Mouse (Mus musculus): ENCODE measurements around the gene Nedd9.

Nedd9 gene

DNA sequence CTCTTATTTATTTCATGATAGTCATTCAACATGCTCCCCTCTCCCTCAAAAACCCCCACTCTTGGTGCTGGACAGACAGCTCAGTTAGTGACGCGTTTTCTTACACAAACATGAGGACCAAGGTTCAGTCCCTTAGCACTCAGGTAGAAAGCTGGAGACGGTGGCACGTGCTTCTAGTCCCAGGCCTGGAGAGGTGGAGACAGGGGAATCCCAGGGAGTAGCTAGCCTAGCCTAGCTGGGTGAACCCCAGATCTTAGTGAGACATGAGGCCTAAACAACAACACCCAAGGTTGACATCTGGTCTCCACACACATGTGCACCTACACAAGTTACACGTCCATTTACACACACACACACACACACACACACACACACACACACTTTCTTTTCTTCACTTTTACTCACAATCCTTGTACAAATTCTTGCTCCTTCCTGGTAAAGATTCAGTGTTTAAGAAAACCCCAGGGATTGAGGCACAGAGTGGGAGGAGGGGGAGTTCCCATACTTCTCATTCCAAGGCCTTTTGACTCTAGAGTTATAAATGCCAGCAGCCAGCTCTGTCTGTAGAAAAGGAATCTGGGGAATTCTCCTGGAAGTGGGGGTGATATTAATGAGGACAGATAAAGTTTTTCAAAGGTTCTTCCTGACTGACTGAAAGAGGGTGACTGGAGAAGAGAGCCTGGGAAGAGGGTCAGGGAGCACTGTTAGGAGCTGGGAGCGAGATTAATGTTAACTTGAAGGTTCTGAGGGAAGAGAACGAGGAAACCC lies 29.9 kb downstream of the Nedd9 start:
- in situ Hi-C loops (cut with MboI; ENCODE audit: low sequenced_read_pairs): no loop called here

GRCm38 (mm10) chr13:41456292-41457029 lies 30.7 kb downstream of the Nedd9 start:
- in situ Hi-C loops (cut with MboI; ENCODE audit: low sequenced_read_pairs): no loop called here

DNA sequence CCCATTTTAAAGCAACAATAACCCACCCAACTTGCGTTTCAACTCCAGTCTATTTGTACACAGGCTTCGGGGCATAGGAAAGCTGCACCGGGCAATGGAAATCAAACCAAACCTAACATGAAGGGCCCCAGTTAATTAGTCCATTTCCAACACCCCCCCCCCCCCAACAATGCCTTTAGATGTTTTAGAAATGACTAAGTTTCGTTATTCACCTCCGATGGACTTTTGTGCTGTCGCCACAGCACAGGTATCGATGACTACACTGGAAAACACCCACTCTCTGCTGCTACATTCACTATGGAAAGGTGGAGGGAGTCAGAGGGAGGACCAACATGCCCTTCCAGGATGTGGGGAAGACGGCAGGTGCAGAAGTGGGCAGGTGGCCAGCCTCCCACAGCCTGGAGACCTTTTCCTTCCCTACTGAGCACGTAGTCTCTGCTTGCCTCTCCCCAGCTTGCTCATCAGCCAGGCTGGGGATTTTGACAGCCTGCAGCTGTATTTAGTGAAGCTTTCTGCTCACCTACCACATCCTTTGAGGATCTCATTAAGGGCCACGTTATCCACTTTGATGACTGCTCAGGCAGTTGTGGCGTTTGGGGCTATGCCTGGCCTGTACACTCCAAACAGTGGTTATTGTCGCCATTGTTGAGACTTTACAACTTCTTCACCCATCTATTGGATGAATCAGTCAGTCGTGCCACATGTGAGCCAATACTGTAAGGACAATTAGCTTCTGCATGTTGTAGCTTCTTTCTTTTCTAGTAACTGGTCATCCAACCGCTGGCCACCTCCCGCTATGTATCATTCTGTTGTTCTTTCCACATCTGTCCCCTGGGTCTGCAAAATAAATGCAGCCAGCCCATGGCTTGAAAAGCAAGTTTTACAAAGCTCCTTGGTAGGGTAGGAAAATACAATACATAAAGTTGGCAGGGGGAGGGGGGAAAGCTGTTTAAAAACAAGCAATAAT lies 33.7 kb downstream of the Nedd9 start:
- in situ Hi-C loops (cut with MboI; ENCODE audit: low sequenced_read_pairs): no loop called here

GRCm38 (mm10) chr13:41450821-41451220 lies 36.3 kb downstream of the Nedd9 start:
- in situ Hi-C loops (cut with MboI; ENCODE audit: low sequenced_read_pairs): no loop called here

- in situ Hi-C loops (cut with MboI; ENCODE audit: low sequenced_read_pairs): no loop called here
Observed at GRCm38 (mm10) chr13:41449211-41449610, 38.0 kb downstream of the Nedd9 start.

GRCm38 (mm10) chr13:41447209-41447608 lies 40.0 kb downstream of the Nedd9 start:
- in situ Hi-C loops (cut with MboI; ENCODE audit: low sequenced_read_pairs): no loop called here

- in situ Hi-C loops (cut with MboI; ENCODE audit: low sequenced_read_pairs): no loop called here
Observed at GRCm38 (mm10) chr13:41446591-41446990, 40.6 kb downstream of the Nedd9 start.

DNA sequence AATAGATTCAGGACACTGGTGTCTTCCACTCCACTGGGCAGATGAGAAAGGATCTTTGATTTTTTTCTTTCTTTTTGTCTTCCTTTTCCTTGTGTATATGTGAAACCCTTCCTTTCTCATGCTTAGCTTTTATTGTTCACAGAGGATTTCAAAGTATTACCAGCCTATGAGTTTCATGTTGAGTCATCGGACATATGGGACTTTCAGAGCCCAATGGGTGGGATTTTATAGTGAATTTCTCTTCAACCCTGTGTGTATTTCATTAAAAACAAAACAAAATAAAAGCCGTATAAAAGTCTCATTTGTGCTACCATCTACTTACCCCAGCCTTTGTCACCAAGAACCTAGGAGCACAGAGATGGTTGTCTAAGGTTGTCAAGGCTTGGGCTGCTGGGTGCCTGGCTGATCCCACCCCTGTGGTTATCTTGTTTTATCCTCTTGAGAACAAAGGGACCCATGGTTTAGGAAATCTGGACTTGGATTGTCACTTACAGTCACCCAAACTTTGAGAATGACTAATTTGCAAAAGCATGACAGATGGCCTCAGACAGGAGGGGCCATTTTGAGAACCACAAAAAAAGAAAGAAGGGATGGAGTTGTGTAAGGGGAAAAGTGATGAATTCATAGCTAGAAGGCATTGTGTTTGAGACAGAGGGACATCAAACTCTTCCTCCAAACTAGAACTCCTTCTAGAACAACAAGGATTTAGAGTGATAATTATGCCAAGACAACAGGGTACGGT lies 41.9 kb downstream of the Nedd9 start:
- in situ Hi-C loops (cut with MboI; ENCODE audit: low sequenced_read_pairs): no loop called here

- in situ Hi-C loops (cut with MboI; ENCODE audit: low sequenced_read_pairs): no loop called here
Observed at GRCm38 (mm10) chr13:41444230-41444629, 42.9 kb downstream of the Nedd9 start.

DNA sequence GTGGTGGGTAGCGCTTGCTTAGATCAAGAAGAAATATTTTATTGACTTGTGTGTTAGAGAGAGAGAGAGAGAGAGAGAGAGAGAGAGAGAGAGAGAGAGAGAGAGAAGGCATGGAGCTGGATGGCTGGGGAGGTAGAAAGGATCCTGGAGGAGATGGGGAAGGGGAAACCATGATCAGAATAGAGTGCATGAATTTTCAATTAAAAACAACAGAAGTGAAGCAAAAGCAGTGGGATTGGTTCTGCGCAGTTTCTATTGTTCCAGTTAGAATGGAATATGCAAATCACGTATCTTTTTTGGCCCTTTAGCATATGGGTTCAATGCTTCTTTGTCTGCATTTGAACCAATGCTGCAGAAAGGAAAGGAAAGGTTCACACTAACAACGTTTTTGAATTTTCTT lies 45.0 kb downstream of the Nedd9 start:
- in situ Hi-C loops (cut with MboI; ENCODE audit: low sequenced_read_pairs): no loop called here

DNA sequence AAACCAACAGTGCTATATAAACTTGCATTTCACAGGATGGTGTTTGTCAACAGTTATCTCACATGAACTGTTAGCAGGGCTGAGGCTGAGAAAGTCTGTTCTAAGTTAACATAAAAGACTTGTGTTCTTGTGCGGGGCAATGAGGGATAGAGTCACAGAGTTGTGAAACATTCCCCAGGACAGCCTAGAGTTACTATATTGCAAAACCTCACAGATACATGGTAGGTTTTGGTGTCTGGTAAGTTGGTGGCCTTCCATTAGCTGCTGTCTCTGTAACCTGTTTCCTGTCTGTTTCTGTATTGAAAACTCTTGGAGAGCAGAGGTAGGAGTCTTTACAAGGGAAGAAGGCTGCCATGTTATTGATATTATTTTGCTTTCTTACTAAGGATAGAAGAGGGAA lies 47.0 kb downstream of the Nedd9 start:
- in situ Hi-C loops (cut with MboI; ENCODE audit: low sequenced_read_pairs): no loop called here

DNA sequence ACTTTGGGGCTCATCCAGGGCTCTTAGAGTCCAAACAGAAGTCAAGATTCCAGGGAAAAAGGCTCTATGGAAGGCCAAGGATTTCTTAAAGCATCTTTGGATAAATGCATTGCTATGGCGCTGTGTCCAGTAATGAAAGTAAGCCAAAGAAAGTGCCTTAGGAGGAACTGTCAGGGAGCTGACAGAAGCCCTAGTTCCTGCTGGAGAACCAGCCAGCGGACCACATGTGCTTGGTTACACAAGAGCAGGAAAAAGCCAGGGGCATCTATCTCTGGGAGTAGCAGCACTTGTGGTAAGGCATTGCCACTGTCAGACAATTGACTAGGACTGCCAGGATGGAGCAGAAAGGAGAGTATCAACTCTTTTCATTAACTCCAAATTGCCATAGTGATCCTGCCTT lies 49.8 kb downstream of the Nedd9 start:
- in situ Hi-C loops (cut with MboI; ENCODE audit: low sequenced_read_pairs): no loop called here

DNA sequence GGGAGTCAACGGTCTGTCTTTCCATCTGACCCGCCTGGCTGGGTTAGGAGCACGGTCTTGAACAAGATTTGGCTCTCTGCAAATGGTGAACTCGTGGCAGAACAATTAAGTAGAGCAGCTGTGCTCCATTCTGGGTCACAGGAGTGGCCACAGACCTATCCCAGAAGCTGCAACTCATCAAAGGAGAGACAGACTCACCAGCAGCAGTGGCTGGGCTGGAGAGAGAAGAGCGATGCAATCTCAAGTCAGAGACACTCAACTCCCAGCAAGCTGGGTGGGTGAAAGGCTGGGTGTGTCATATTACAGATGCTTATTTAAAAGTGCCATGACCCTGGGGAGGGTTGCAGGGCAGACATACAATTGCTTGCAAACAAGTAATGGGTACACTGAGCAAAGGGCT lies 50.4 kb downstream of the Nedd9 start:
- in situ Hi-C loops (cut with MboI; ENCODE audit: low sequenced_read_pairs): no loop called here

- in situ Hi-C loops (cut with MboI; ENCODE audit: low sequenced_read_pairs): no loop called here
Observed at GRCm38 (mm10) chr13:41433201-41433600, 54.0 kb downstream of the Nedd9 start.

- in situ Hi-C loops (cut with MboI; ENCODE audit: low sequenced_read_pairs): no loop called here
Observed at GRCm38 (mm10) chr13:41431795-41432194, 55.4 kb downstream of the Nedd9 start.

DNA sequence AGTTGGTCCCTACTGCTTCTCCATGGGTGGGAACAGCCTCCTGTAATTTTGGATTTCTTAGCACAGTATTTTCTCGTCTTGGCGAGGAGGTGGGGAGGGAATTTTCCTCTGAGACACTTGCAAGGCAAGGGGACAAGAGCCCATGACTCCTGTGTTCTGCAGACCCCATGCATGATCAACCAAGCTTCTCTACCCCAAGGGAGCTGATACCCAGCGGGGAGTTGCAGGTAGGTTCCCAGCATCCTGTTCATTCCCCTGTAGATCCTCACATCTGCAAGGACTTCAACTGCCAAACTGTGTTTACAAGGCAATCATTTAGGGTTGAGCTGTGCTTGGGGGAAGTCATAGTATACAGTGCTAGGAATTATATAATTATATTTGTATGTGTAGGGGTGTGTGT lies 60.1 kb downstream of the Nedd9 start:
- in situ Hi-C loops (cut with MboI; ENCODE audit: low sequenced_read_pairs): no loop called here

DNA sequence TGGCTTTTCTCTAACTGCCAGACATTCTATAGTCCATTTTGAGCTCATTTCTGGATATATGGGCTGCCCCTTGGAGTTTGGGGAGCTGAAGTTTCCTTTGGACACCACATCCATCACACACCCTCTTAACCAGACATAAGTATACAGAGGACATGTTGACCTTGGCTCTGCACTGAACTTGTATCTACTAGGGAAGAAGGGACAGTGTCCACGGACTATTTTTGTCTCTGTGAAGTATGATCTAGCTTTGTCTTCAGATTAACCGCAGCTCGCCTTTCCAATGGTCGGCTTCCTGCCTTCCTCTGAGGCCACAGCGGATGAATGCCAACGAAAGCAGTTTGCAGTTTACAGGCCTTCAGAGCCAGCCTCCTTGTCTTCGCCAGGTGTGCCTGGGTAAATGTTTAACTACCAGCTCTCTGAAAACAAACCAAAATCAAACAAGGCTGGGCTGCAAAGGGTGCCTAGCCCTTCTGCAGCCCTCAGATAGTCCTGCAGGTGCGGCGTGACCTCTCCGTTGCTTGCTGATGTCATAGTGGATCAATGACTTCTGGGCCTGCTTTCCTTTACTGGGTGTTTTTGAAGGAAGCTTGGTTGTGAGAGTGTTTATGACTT lies 63.6 kb downstream of the Nedd9 start:
- in situ Hi-C loops (cut with MboI; ENCODE audit: low sequenced_read_pairs): no loop called here

DNA sequence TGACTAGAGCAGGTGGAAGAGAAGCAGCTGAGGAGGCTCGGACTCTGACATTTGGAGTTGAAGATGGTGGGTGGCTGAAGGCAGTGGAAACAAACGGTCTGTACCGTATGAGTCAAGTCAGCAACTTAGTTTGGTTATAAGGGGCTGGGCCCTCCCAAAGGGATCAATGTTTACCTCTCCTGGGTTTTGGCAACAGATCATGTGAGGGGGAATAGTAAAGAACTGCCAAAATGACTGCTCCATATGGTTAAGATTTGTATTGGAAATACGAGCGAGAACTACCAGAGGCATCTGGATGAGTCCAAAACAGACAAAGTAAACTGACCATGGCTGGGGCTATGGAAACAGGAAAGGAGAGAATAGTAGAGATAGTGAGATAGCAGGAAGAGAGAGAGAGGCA lies 64.6 kb downstream of the Nedd9 start:
- in situ Hi-C loops (cut with MboI; ENCODE audit: low sequenced_read_pairs): no loop called here

DNA sequence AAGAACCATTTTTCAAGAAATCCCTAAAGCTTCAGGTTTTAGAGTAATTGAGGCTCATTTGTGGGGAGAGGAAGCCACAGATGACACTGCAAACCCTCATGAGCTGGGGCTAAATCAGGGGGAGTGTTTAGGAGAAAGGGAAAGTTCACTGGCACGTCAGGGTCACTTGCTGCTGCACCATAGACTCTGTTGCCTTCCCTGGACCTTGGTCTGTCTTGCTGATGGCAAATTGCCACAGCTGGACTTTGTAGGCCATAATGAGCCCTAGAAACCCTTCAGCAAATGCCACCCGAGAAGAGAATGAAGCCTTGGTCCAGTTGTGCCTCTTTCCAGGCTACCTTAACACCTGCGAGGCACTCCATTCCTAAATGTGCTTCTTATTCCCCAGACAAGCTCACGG lies 66.8 kb downstream of the Nedd9 start:
- in situ Hi-C loops (cut with MboI; ENCODE audit: low sequenced_read_pairs): no loop called here

DNA sequence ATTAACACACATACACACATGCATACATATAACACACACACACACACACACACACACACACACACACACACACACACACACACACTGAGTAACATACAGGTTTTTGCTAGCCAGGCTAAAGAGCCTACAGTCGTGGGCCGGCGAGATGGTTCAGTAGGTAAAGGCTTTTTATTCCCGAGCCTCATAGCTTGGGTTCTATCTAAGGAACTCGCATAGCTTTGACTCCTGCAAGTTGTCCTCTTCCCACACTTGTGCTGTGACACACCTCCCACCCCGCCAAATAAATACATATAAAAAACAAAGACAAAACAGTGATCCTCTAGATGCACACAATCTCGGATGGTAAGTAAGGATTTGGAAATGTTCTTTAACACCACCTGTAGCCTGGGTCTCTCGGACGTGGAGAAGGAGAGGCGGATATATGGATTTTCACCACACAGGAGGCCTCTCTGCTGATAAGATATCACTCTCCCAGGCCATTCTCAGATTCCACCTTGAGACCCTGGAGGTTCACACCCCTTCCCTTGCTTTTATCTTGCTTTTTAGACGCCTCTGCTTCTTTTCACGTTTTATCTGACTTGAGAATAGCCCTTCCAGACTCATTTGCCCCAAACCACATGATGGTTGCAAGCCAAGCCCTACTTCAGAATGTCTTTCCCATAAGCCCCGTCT lies 68.8 kb downstream of the Nedd9 start:
- in situ Hi-C loops (cut with MboI; ENCODE audit: low sequenced_read_pairs): no loop called here
